Mouse (Mus musculus) heart, embryonic 14.5 days (tissue): ENCODE measurements around the gene Rarb. TPM values are rescaled to one million over a fixed set of nuclear protein-coding genes. Genes with fewer than 3 reads are reported as not detected.

Experiments
- ATAC-seq: fragments of 200-750 bp; cut with Nextera tagmentation; 2 replicates; pipeline ENCODE4 v1.8.0; 2017; ENCODE audit warnings: low read depth, moderate TSS enrichment; ENCODE audit not compliant: insufficient number of reproducible peaks, insufficient read depth, low FRiP score
- H3K27ac ChIP-seq, 2 experiments: fragments of 200-500 bp in 1 of 2; fragments of 300-500 bp in 1 of 2; sonication (generic) in 1 of 2; replicated peaks in 1 of 2; 2 replicates each; pipeline ENCODE4 v1.5.1; 2012 to 2014; ENCODE audit warnings: low read depth in 2 of 2, low read length in 2 of 2, control low read depth in 1 of 2, mild to moderate bottlenecking in 1 of 2, mixed read lengths in 1 of 2; ENCODE audit not compliant: control insufficient read depth in 1 of 2, insufficient read depth in 1 of 2
- H3K27me3 ChIP-seq: fragments of 300-500 bp; sonication (generic); 2 replicates; pipeline ENCODE4 v1.6.1; 2014; ENCODE audit warnings: mild to moderate bottlenecking, low read length, control low read depth; ENCODE audit not compliant: control insufficient read depth, insufficient read depth
- H3K36me3 ChIP-seq: fragments of 300-500 bp; sonication (generic); 2 replicates; pipeline ENCODE4 v1.6.1; 2014; ENCODE audit warnings: mild to moderate bottlenecking, control low read depth, low read length, mixed read lengths; ENCODE audit not compliant: control insufficient read depth, insufficient read depth
- H3K4me1 ChIP-seq, 2 experiments: fragments of 200-500 bp in 1 of 2; fragments of 300-500 bp in 1 of 2; sonication (generic) in 1 of 2; 2 replicates each; pipeline ENCODE4 v1.6.1; 2012 to 2014; ENCODE audit warnings: low read length in 2 of 2, control low read depth in 1 of 2, mixed read lengths in 1 of 2; ENCODE audit not compliant: control insufficient read depth in 2 of 2, insufficient read depth in 2 of 2
- H3K4me2 ChIP-seq: fragments of 300-500 bp; sonication (generic); 2 replicates; pipeline ENCODE4 v1.6.1; 2014; ENCODE audit warnings: mild to moderate bottlenecking, low read length
- H3K4me3 ChIP-seq, 2 experiments: fragments of 200-500 bp in 1 of 2; fragments of 300-500 bp in 1 of 2; sonication (generic) in 1 of 2; 2 replicates each; pipeline ENCODE4 v1.5.1; 2012 to 2014; ENCODE audit warnings: low read length in 2 of 2, mild to moderate bottlenecking in 2 of 2, control low read depth in 1 of 2, low read depth in 1 of 2, moderate library complexity in 1 of 2; ENCODE audit not compliant: control insufficient read depth in 1 of 2, insufficient read depth in 1 of 2
- H3K9ac ChIP-seq: fragments of 300-500 bp; sonication (generic); 2 replicates; pipeline ENCODE4 v1.6.1; 2014; ENCODE audit warnings: mild to moderate bottlenecking, low read length
- H3K9me3 ChIP-seq: fragments of 300-500 bp; sonication (generic); 2 replicates; pipeline ENCODE4 v1.6.1; 2016; ENCODE audit warnings: low read length, control low read depth; ENCODE audit not compliant: control insufficient read depth
- WGBS: fragments of 180-500 bp; shearing (Covaris S2); extraction: QIAGEN DNeasy Blood & Tissue Kit; methylation state at CpG from one replicate; pipeline ENCODE4 v1.1.7; 2014; 5-methylcytosine and 5-hydroxymethylcytosine counted together
- polyA plus RNA-seq: library from polyadenylated mRNA; unstranded; fragments of >200 nt; fragmentation: Nextera tagmentation; extraction: Ambion mirVana; gene quantifications from 2 replicates; pipeline ENCODE4 v1.2.1, GENCODE M21; 2014

The Rarb gene
- polyA plus RNA-seq, 1 experiment from 2014 or later: 14.5 TPM

GRCm38 (mm10) chr14:16483656-16484380 is 335.1 kb downstream of the Rarb start:
- peak; percentile 79 for ATAC-seq
- H3K9me3 ChIP-seq: no peaks in the 10 kb centered on the region
- H3K4me3 ChIP-seq: no peak overlapping the region
- no peaks in the 10 kb centered on the region for H3K27me3 ChIP-seq
- no peak overlapping the region for H3K4me2 ChIP-seq
- WGBS: 33% methylated on average over 8 of the region's 8 CpGs
- no peaks in the 10 kb centered on the region for H3K36me3 ChIP-seq
- no peak overlapping the region for H3K9ac ChIP-seq
- peak overlapping the region; percentile 68 to 72 for H3K27ac ChIP-seq
- peaks cover 23 to 59% of the 10 kb centered on the region in 2 experiments for H3K4me1 ChIP-seq

GRCm38 (mm10) chr14:16480621-16481020 is 338.3 kb downstream of the Rarb start:
- Histone ChIP-seq H3K4me3 (no peak overlapping the region), H3K4me1 (peaks cover 23 to 48% of the 10 kb centered on the region in 2 experiments), H3K36me3 (no peaks in the 10 kb centered on the region), H3K9me3 (no peaks in the 10 kb centered on the region), H3K4me2 (no peak overlapping the region), H3K27ac (no peak overlapping the region), H3K9ac (no peak overlapping the region), H3K27me3 (no peaks in the 10 kb centered on the region)
- no peak for ATAC-seq
- 69% methylated on average over 6 of the region's 6 CpGs for WGBS

GRCm38 (mm10) chr14:16479521-16479920 is 339.4 kb downstream of the Rarb start:
- H3K9me3 ChIP-seq: no peaks in the 10 kb centered on the region
- no peak overlapping the region for H3K4me3 ChIP-seq
- no peak overlapping the region for H3K9ac ChIP-seq
- no peak for ATAC-seq
- 87% methylated on average over 2 of the region's 2 CpGs for WGBS
- H3K4me2 ChIP-seq: no peak overlapping the region
- no peaks in the 10 kb centered on the region for H3K36me3 ChIP-seq
- H3K27ac ChIP-seq: 0 out of 4 replicates have a peak overlapping the region, but pooled peaks of 1 of the 2 experiments have one; percentile 14
- H3K4me1 ChIP-seq: peaks cover 18 to 38% of the 10 kb centered on the region in 2 experiments
- H3K27me3 ChIP-seq: no peaks in the 10 kb centered on the region

- Histone ChIP-seq H3K36me3 (no peaks in the 10 kb centered on the region), H3K27ac (no peak overlapping the region), H3K4me2 (no peak overlapping the region), H3K4me3 (no peak overlapping the region), H3K4me1 (peaks cover 12 to 30% of the 10 kb centered on the region in 2 experiments), H3K27me3 (no peaks in the 10 kb centered on the region), H3K9ac (no peak overlapping the region), H3K9me3 (no peaks in the 10 kb centered on the region)
- no peak for ATAC-seq
- WGBS: 82% methylated on average over 1 of the region's 1 CpGs
These were observed 340.2 kb downstream of the Rarb start for GRCm38 (mm10) chr14:16478606-16479323.

DNA sequence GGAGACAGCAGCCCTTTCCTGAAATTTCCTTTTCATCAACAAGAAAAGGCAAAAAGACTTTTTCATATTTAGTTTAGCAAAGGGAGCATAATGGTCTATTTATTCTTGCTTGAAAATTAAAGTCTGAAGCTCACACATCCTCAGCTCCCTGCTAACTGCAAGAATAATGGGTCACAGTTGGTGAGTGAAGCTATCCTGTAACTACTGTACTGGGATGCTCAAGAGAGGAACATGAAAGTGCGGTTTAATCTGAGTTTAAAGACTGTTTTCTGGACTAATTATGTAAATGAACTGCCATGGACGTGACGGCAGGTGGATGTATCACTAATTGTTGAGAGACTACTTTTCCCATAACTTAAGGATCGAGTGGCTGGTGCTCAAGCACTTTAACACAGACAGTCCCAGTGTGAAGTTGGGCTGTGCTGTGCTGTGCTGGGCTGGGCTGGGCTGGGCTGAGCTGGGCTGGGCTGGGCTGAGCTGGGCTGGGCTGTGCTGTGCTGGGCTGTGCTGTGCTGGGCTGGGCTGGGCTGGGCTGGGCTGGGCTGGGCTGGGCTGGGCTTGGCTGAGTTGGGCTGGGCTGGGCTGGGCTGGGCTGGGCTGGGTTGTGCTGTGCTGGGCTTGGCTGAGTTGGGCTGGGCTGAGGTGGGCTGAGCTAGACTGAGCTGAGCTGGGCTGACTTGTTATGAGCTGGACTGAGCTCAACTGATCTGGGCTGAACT is 370.5 kb downstream of the Rarb start:
- Histone ChIP-seq H3K4me3 (no peak overlapping the region), H3K36me3 (peaks cover 7% of the 10 kb centered on the region), H3K9ac (no peak overlapping the region), H3K27me3 (no peaks in the 10 kb centered on the region), H3K9me3 (no peaks in the 10 kb centered on the region), H3K4me2 (no peak overlapping the region), H3K27ac (peak overlapping the region; percentile 48 to 53; a peak in 3 of 4 replicates), H3K4me1 (peaks cover 5 to 8% of the 10 kb centered on the region in 2 experiments)
- 52% methylated on average over 4 of the region's 4 CpGs for WGBS
- peak; percentile 52; the same call in 1 of the 2 replicates for ATAC-seq

DNA sequence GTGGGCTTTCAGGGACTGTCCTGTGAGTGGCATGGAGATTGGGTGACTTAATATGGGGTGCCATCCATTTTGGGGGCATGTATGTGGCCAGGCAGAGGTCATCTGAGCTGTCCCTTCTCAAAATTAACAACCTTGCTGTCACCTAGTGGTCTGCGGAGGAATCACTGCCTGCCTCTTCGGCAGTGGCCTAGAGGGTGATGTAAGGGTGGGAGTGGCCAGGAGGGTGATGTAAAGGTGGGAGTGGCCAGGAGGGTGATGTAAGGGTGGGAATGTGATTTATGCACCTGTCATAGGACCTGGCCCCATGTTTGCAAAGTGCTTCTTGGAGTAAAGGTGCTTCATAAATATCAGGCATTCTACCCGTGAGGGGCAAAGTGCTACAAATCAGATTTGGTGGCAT is 371.4 kb downstream of the Rarb start:
- Histone ChIP-seq H3K4me3 (no peak overlapping the region), H3K27ac (no peak overlapping the region), H3K9ac (no peak overlapping the region), H3K36me3 (peaks cover 13% of the 10 kb centered on the region), H3K9me3 (no peaks in the 10 kb centered on the region), H3K27me3 (no peaks in the 10 kb centered on the region), H3K4me2 (no peak overlapping the region), H3K4me1 (peaks cover 5 to 8% of the 10 kb centered on the region in 2 experiments)
- no peak; the same call in 1 of the 2 replicates for ATAC-seq
- 42% methylated on average over 3 of the region's 3 CpGs for WGBS

GRCm38 (mm10) chr14:16444859-16445258 is 374.1 kb downstream of the Rarb start:
- no peak; the same call in 1 of the 2 replicates for ATAC-seq
- no peak overlapping the region for H3K4me3 ChIP-seq
- H3K9ac ChIP-seq: no peak overlapping the region
- H3K27me3 ChIP-seq: no peaks in the 10 kb centered on the region
- WGBS: 80% methylated on average over 4 of the region's 4 CpGs
- H3K9me3 ChIP-seq: no peaks in the 10 kb centered on the region
- no peak overlapping the region for H3K27ac ChIP-seq
- H3K4me1 ChIP-seq: peaks cover 5 to 8% of the 10 kb centered on the region in 2 experiments
- H3K4me2 ChIP-seq: no peak overlapping the region
- H3K36me3 ChIP-seq: peaks cover 33% of the 10 kb centered on the region
